Mouse (Mus musculus) MEL (cell line): ENCODE results near the gene Helz. TPM values are rescaled to one million over a fixed set of nuclear protein-coding genes. Genes with fewer than 3 reads are reported as not detected.

Experiments
- DNase-seq: peaks from one replicate; pipeline ENCODE4 v3.0.0; 2011; ENCODE audit warnings: low read depth, low spot score
- H3K27ac ChIP-seq: 2 replicates; pipeline ENCODE4 v1.5.1; 2012; ENCODE audit warnings: low read depth, mild to moderate bottlenecking, control low read depth, low read length, moderate library complexity; ENCODE audit not compliant: control insufficient read depth
- H3K27me3 ChIP-seq, 2 experiments: fragments of 150-350 bp in 1 of 2; sonication (generic) in 1 of 2; 2 replicates each; pipeline ENCODE4 v1.6.1; 2012; ENCODE audit warnings: low read length in 2 of 2, mild to moderate bottlenecking in 2 of 2, improper control_type of control experiment in 1 of 2, moderate library complexity in 1 of 2; ENCODE audit not compliant: insufficient read depth in 2 of 2, control insufficient read depth in 1 of 2
- H3K36me3 ChIP-seq, 2 experiments: 2 replicates each; pipeline ENCODE4 v1.6.1; 2012 to 2014; ENCODE audit warnings: low read length in 2 of 2, improper control_type of control experiment in 1 of 2, inconsistent platforms in 1 of 2, mild to moderate bottlenecking in 1 of 2; ENCODE audit not compliant: insufficient read depth in 2 of 2, control insufficient read depth in 1 of 2
- H3K4me1 ChIP-seq, 2 experiments: fragments of 150-350 bp in 1 of 2; sonication (generic) in 1 of 2; 2 replicates each; pipeline ENCODE4 v1.6.1; 2012; ENCODE audit warnings: low read length in 2 of 2, improper control_type of control experiment in 1 of 2, mild to moderate bottlenecking in 1 of 2; ENCODE audit not compliant: insufficient read depth in 2 of 2, control insufficient read depth in 1 of 2
- H3K4me3 ChIP-seq, 2 experiments: fragments of 150-350 bp in 1 of 2; sonication (generic) in 1 of 2; 2 replicates each; pipeline ENCODE4 v1.5.1; 2012; ENCODE audit warnings: low read depth in 2 of 2, low read length in 2 of 2, mild to moderate bottlenecking in 2 of 2, moderate library complexity in 2 of 2, control low read depth in 1 of 2, improper control_type of control experiment in 1 of 2; ENCODE audit not compliant: control insufficient read depth in 1 of 2, insufficient read depth in 1 of 2
- H3K79me2 ChIP-seq: 2 replicates; pipeline ENCODE4 v1.6.1; 2012; ENCODE audit warnings: mild to moderate bottlenecking, low read length, moderate library complexity; ENCODE audit not compliant: control insufficient read depth, poor library complexity, insufficient read depth
- H3K9ac ChIP-seq: 2 replicates; pipeline ENCODE4 v1.6.1; 2012; ENCODE audit warnings: low read depth, mild to moderate bottlenecking, control low read depth, low read length, moderate library complexity; ENCODE audit not compliant: control insufficient read depth, poor library complexity, severe bottlenecking
- H3K9me3 ChIP-seq: fragments of 150-350 bp; sonication (generic); replicated peaks from 2 replicates; pipeline ENCODE4 v1.6.1; 2012; ENCODE audit warnings: mild to moderate bottlenecking, low read length, improper control_type of control experiment, moderate library complexity; ENCODE audit not compliant: insufficient read depth
- BHLHE40 ChIP-seq: IDR thresholded peaks from 2 replicates; pipeline ENCODE4 v1.6.1; 2012; ENCODE audit warnings: low read depth, mild to moderate bottlenecking, inconsistent platforms, low read length, improper control_type of control experiment, borderline replicate concordance
- CHD1 ChIP-seq: IDR thresholded peaks from 2 replicates; pipeline ENCODE4 v1.6.1; 2012; ENCODE audit warnings: low read depth, mild to moderate bottlenecking, inconsistent platforms, low read length, improper control_type of control experiment
- CHD2 ChIP-seq: IDR thresholded peaks from 2 replicates; pipeline ENCODE4 v1.6.1; 2011; ENCODE audit warnings: low read length, improper control_type of control experiment
- E2F4 ChIP-seq: IDR thresholded peaks from 2 replicates; pipeline ENCODE4 v1.6.1; 2011; ENCODE audit warnings: low read depth, low read length, improper control_type of control experiment, borderline replicate concordance
- ELF1 ChIP-seq: IDR thresholded peaks from 2 replicates; pipeline ENCODE4 v1.6.1; 2014; ENCODE audit warnings: low read depth, mild to moderate bottlenecking, inconsistent platforms, low read length, improper control_type of control experiment, moderate library complexity
- EP300 ChIP-seq, 2 experiments: IDR thresholded peaks; 2 replicates each; pipeline ENCODE4 v1.6.1; 2011; ENCODE audit warnings: improper control_type of control experiment in 2 of 2, low read length in 2 of 2, low read depth in 1 of 2, mild to moderate bottlenecking in 1 of 2
- ETS1 ChIP-seq: IDR thresholded peaks from 2 replicates; pipeline ENCODE4 v1.6.1; 2012; ENCODE audit warnings: low read depth, mild to moderate bottlenecking, inconsistent platforms, low read length, improper control_type of control experiment, moderate library complexity
- GABPA ChIP-seq: IDR thresholded peaks from 2 replicates; pipeline ENCODE4 v1.6.1; 2012; ENCODE audit warnings: low read depth, mild to moderate bottlenecking, inconsistent platforms, low read length, improper control_type of control experiment, moderate library complexity
- GATA1 ChIP-seq: IDR thresholded peaks from 2 replicates; pipeline ENCODE4 v1.6.1; 2011; ENCODE audit warnings: low read depth, low read length, improper control_type of control experiment
- HCFC1 ChIP-seq: IDR thresholded peaks from 2 replicates; pipeline ENCODE4 v1.6.1; 2012; ENCODE audit warnings: low read depth, mild to moderate bottlenecking, inconsistent platforms, low read length, improper control_type of control experiment, moderate library complexity
- JUND ChIP-seq: IDR thresholded peaks from 2 replicates; pipeline ENCODE4 v1.6.1; 2011; ENCODE audit warnings: low read depth, mild to moderate bottlenecking, improper control_type of control experiment, low read length
- KAT2A ChIP-seq: conservative IDR thresholded peaks from 2 replicates; pipeline ENCODE4 v1.6.1; 2012; ENCODE audit warnings: low read depth, low read length, improper control_type of control experiment, inconsistent platforms
- MAFK ChIP-seq: IDR thresholded peaks from 2 replicates; pipeline ENCODE4 v1.6.1; 2011; ENCODE audit warnings: low read depth, mild to moderate bottlenecking, low read length, improper control_type of control experiment, borderline replicate concordance
- MAX ChIP-seq: IDR thresholded peaks from 2 replicates; pipeline ENCODE4 v1.6.1; 2011; ENCODE audit warnings: low read length, improper control_type of control experiment
- MAZ ChIP-seq: IDR thresholded peaks from 2 replicates; pipeline ENCODE4 v1.6.1; 2012; ENCODE audit warnings: low read depth, mild to moderate bottlenecking, inconsistent platforms, low read length, improper control_type of control experiment
- MEF2A ChIP-seq: IDR thresholded peaks from 2 replicates; pipeline ENCODE4 v1.6.1; 2014; ENCODE audit warnings: low read depth, mild to moderate bottlenecking, inconsistent platforms, low read length, improper control_type of control experiment; ENCODE audit not compliant: poor library complexity, insufficient replicate concordance, severe bottlenecking; ENCODE audit errors: extremely low read depth
- MXI1 ChIP-seq: IDR thresholded peaks from 2 replicates; pipeline ENCODE4 v1.6.1; 2011; ENCODE audit warnings: mild to moderate bottlenecking, low read depth, low read length, improper control_type of control experiment
- NELFE ChIP-seq: IDR thresholded peaks from 2 replicates; pipeline ENCODE4 v1.6.1; 2011; ENCODE audit warnings: low read depth, low read length, improper control_type of control experiment
- NRF1 ChIP-seq: IDR thresholded peaks from 2 replicates; pipeline ENCODE4 v1.6.1; 2014; ENCODE audit warnings: low read depth, mild to moderate bottlenecking, inconsistent platforms, low read length, improper control_type of control experiment, moderate library complexity; ENCODE audit not compliant: poor library complexity, insufficient read depth, severe bottlenecking
- POLR2A ChIP-seq, 2 experiments: IDR thresholded peaks; 2 replicates each; pipeline ENCODE4 v1.6.1; 2011 to 2012; ENCODE audit warnings: low read length in 2 of 2, mild to moderate bottlenecking in 2 of 2, control low read depth in 1 of 2, improper control_type of control experiment in 1 of 2, low read depth in 1 of 2, moderate library complexity in 1 of 2; ENCODE audit not compliant: control insufficient read depth in 1 of 2, insufficient read depth in 1 of 2, poor library complexity in 1 of 2
- POLR2AphosphoS5 ChIP-seq: IDR thresholded peaks from 2 replicates; pipeline ENCODE4 v1.6.1; 2012; ENCODE audit warnings: low read depth, borderline replicate concordance, mild to moderate bottlenecking, inconsistent platforms, low read length, moderate library complexity, mixed read lengths
- SIN3A ChIP-seq: IDR thresholded peaks from 2 replicates; pipeline ENCODE4 v1.6.1; 2012; ENCODE audit warnings: low read length, improper control_type of control experiment, inconsistent platforms
- SMC3 ChIP-seq: IDR thresholded peaks from 2 replicates; pipeline ENCODE4 v1.6.1; 2011; ENCODE audit warnings: low read depth, low read length, improper control_type of control experiment
- TAL1 ChIP-seq: IDR thresholded peaks from 2 replicates; pipeline ENCODE4 v1.6.1; 2012; ENCODE audit warnings: mild to moderate bottlenecking, inconsistent platforms, low read length, moderate library complexity, mixed read lengths
- TBP ChIP-seq: IDR thresholded peaks from 2 replicates; pipeline ENCODE4 v1.8.0; 2011; ENCODE audit warnings: low read depth, low read length, improper control_type of control experiment
- TCF12 ChIP-seq: IDR thresholded peaks from 2 replicates; pipeline ENCODE4 v1.6.1; 2014; ENCODE audit warnings: low read depth, mild to moderate bottlenecking, inconsistent platforms, low read length, improper control_type of control experiment, moderate library complexity
- USF2 ChIP-seq, 2 experiments: IDR thresholded peaks; 2 replicates each; pipeline ENCODE4 v1.6.1; 2011 to 2012; ENCODE audit warnings: improper control_type of control experiment in 2 of 2, low read length in 2 of 2, borderline replicate concordance in 1 of 2, inconsistent platforms in 1 of 2, low read depth in 1 of 2, mild to moderate bottlenecking in 1 of 2; ENCODE audit not compliant: insufficient read depth in 1 of 2
- ZC3H11A ChIP-seq: IDR thresholded peaks from 2 replicates; pipeline ENCODE4 v1.6.1; 2012; ENCODE audit warnings: low read depth, mild to moderate bottlenecking, inconsistent platforms, low read length, improper control_type of control experiment
- ZKSCAN1 ChIP-seq: IDR thresholded peaks from 2 replicates; pipeline ENCODE4 v1.6.1; 2012; ENCODE audit warnings: low read depth, mild to moderate bottlenecking, inconsistent platforms, low read length, improper control_type of control experiment, moderate library complexity
- ZMIZ1 ChIP-seq: IDR thresholded peaks from 2 replicates; pipeline ENCODE4 v1.6.1; 2012; ENCODE audit warnings: low read depth, mild to moderate bottlenecking, inconsistent platforms, low read length, improper control_type of control experiment, moderate library complexity
- ZNF384 ChIP-seq: IDR thresholded peaks from 2 replicates; pipeline ENCODE4 v1.6.1; 2012; ENCODE audit warnings: low read depth, mild to moderate bottlenecking, inconsistent platforms, low read length, improper control_type of control experiment
- polyA plus RNA-seq, 2 experiments: library from polyadenylated mRNA; stranded (reverse) in 1 of 2; unstranded in 1 of 2; fragments of >175 nt in 1 of 2; fragments of >200 nt in 1 of 2; gene quantifications; 2 replicates each; pipeline versions ENCODE4 v1.2.1 to v1.2.4; 2012; ENCODE audit warnings: low replicate concordance in 2 of 2, low read depth in 1 of 2; ENCODE audit not compliant: insufficient read length in 2 of 2, insufficient read depth in 1 of 2, missing spikeins in 1 of 2
- total RNA-seq: library from RNA; depleted of rRNA; stranded (reverse); fragments of 300-350 nt; gene quantifications from 2 replicates; pipeline ENCODE4 v1.2.3, GENCODE M21; 2012

Gene Helz
- total and polyA plus RNA-seq, 3 experiments = 15.1 to 41.0 (median 39.9) TPM

- H3K27me3 ChIP-seq = no peaks in the 10 kb centered on the region
- H3K79me2 ChIP-seq = no peaks in the 10 kb centered on the region
- H3K36me3 ChIP-seq = peaks cover 5 to 10% of the 10 kb centered on the region in 2 experiments
- H3K9ac ChIP-seq = no peak overlapping the region
- H3K4me1 ChIP-seq = peaks cover 3 to 11% of the 10 kb centered on the region in 2 experiments; a peak in 3 of 4 replicates
- TF ChIP-seq MXI1 = no peak
- no peak for TF ChIP-seq NRF1
- TF ChIP-seq HCFC1 = no peak
- no peak for TF ChIP-seq TAL1
- no peak for TF ChIP-seq MAZ
- no peak for TF ChIP-seq EP300 (IDR thresholded peaks at IDR 0.05; ENCODE audit: low read depth in 1 of 2, low read length in 2 of 2)
- no peak for TF ChIP-seq CHD1
- no peak for TF ChIP-seq SIN3A
- no peak for TF ChIP-seq MAX
- TF ChIP-seq GABPA = no peak
- TF ChIP-seq ETS1 = no peak
- no peak for TF ChIP-seq NELFE
- no peak for TF ChIP-seq ZC3H11A
- no peak for TF ChIP-seq POLR2A (IDR thresholded peaks at IDR 0.05; ENCODE audit: control insufficient read depth in 1 of 2, insufficient read depth in 1 of 2, low read depth in 1 of 2, low read length in 2 of 2, poor library complexity in 1 of 2)
- no peak for TF ChIP-seq MAFK
- TF ChIP-seq ZMIZ1 = no peak
- no peak for TF ChIP-seq USF2 (IDR thresholded peaks at IDR 0.05; ENCODE audit: borderline replicate concordance in 1 of 2, insufficient read depth in 1 of 2, low read depth in 1 of 2, low read length in 2 of 2)
- no peak for DNase-seq
- no peak overlapping the region for H3K27ac ChIP-seq
- H3K9me3 ChIP-seq = no peaks in the 10 kb centered on the region
- no peak overlapping the region for H3K4me3 ChIP-seq
Measured at GRCm38 (mm10) chr11:107638137-107638536, 90.4 kb downstream of the Helz start.

DNA sequence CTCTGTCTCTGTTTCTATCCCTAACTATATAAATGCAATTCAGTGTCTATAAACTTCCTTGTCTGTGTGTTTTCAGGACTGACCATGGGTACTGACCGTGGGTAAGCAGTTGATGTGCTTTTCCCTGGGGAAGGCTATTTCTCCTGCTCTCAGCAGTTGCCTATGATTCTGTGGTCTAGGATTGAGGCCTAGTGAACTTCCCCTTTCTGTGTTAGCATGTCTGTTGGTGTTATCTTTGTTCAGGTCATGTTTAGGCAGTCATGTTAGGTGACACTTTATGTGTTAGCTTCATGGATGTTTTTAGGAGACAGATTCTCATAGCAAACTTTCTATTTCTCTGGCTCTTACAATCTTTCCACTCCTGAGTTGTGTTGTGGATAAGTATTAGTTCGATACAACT is 91.9 kb downstream of the Helz start:
- Histone ChIP-seq H3K27me3 (no peaks in the 10 kb centered on the region), H3K4me1 (peaks cover 3 to 11% of the 10 kb centered on the region in 2 experiments; a peak in 3 of 4 replicates), H3K36me3 (peaks cover 5 to 10% of the 10 kb centered on the region in 2 experiments), H3K27ac (no peak overlapping the region), H3K9me3 (no peaks in the 10 kb centered on the region), H3K4me3 (no peak overlapping the region), H3K79me2 (no peaks in the 10 kb centered on the region), H3K9ac (no peak overlapping the region)
- DNase-seq = peak; percentile 86
- TF ChIP-seq CHD1 (no peak), JUND (no peak), SMC3 (no peak), CHD2 (no peak), BHLHE40 (peak; percentile 35; the same call in 1 of the 2 replicates), MXI1 (peak; percentile 51; the same call in 1 of the 2 replicates), ZNF384 (0 out of 2 replicates have a peak, but pooled peaks have one; percentile 33), TAL1 (no peak), TCF12 (no peak), USF2 (IDR thresholded peaks at IDR 0.05; ENCODE audit: borderline replicate concordance in 1 of 2, insufficient read depth in 1 of 2, low read depth in 1 of 2, low read length in 2 of 2) (no peak), NRF1 (no peak), ELF1 (no peak), ZKSCAN1 (no peak), KAT2A (0 out of 2 replicates have a peak, but pooled peaks have one; percentile 25), GATA1 (peak; percentile 82), TBP (no peak), E2F4 (no peak), ZMIZ1 (no peak), SIN3A (peak; percentile 67; the same call in 1 of the 2 replicates), MEF2A (no peak), POLR2AphosphoS5 (no peak)
